Mouse (Mus musculus) gonadal fat pad, adult 2 months (tissue): ENCODE results near the gene Mta1. TPM values are rescaled to one million over a fixed set of nuclear protein-coding genes. Genes with fewer than 3 reads are reported as not detected.

Experiments used
- DNase-seq: peaks from one replicate; pipeline ENCODE4 v3.0.0-alpha.2; 2012; ENCODE audit warnings: low read depth
- polyA plus RNA-seq: library from polyadenylated mRNA; depleted of rRNA; stranded (reverse); fragments of >200 nt; gene quantifications from 2 replicates; pipeline ENCODE4 v1.2.3, GENCODE M21; 2012

Mta1 gene
- polyA plus RNA-seq, 1 experiment = 52.1 TPM

DNA sequence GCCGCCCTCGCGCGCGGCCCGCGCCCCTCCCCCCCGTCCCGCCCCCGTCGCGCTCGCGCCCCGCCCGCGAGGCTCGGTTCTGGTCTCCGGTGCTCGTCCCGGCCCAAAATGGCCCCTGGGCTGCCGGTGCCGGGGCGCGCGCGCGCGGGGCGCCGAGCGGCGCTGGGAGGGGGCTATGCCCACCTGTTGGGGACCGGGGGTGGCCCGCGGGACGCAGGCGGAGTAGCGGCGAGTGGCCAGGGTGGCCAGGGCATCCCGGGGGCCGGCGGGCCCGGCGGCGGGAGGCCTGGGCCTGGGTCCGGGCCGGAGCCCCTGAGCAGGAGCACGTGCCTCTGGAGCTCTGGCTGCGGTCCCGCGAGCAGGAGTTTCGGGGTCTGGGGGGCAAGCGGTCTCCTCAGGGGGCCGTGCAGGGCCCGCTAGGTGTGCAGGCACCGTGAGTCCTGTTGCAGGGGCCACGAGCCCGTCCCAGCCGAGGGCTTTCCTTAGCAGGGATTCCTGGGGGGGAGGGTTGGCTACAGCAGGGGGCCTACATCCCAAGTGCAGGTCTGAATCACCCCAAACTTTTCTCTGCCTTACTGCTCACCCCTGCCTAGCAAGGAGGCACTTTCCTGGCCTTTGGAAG is 563 bp downstream of the Mta1 start:
- DNase-seq = no peak

GRCm38 (mm10) chr12:113099470-113100237 is 1.6 kb downstream of the Mta1 start:
- no peak for DNase-seq

GRCm38 (mm10) chr12:113100448-113101076 is 2.5 kb downstream of the Mta1 start:
- DNase-seq = no peak

GRCm38 (mm10) chr12:113101251-113101960 is 3.3 kb downstream of the Mta1 start:
- DNase-seq = no peak

- DNase-seq = no peak
Observed at GRCm38 (mm10) chr12:113102461-113102860, 4.4 kb downstream of the Mta1 start.

DNA sequence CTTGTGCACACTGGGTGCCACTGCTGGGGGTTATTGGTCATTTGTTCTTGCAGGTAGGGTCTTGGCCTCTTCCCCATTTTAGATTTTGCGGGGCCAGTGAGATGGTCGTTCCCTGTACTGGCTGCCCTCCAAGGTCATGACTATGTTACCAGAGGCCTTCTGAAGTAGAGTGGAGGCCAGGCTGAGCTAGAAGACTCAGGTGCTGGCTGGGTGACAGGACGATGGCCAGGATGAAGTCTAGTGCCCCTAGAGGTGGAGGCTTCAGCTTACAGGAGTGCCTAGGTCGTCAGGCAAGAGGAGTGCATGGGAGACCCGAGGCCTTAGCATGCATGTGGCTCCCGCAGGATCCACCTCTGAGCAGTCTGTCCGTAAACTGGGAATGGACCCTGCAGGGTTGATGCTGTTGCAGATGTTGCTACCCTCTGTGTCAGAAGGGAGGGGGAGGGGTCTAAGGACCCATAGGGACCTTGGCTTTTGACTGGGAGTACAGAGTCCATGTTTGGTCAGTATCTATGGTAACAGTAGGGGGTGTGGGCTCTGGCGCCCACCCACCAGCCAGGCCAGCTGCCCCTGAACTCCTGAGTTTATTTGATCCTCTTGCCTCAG is 5.9 kb downstream of the Mta1 start:
- no peak for DNase-seq

DNA sequence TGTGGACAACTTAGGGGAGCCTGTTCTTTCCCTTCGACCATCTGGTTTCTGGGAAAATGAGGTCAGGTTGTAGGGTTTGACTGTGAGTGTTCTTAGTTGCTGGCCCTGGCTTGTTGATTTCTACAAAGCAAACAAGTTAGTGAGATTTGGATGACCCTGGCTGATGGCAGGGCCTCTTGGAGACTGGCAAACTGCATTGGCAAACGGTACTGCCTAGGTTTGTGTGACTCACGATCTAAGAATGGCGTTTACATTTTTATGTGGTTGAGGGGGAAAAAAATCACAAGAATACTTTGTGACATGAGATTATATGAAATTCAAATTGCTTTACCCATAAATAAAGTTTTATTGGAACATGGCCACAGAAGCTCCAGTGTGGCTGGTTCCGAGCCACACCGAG is 8.3 kb downstream of the Mta1 start:
- no peak for DNase-seq

GRCm38 (mm10) chr12:113107431-113108124 is 9.5 kb downstream of the Mta1 start:
- no peak for DNase-seq

DNA sequence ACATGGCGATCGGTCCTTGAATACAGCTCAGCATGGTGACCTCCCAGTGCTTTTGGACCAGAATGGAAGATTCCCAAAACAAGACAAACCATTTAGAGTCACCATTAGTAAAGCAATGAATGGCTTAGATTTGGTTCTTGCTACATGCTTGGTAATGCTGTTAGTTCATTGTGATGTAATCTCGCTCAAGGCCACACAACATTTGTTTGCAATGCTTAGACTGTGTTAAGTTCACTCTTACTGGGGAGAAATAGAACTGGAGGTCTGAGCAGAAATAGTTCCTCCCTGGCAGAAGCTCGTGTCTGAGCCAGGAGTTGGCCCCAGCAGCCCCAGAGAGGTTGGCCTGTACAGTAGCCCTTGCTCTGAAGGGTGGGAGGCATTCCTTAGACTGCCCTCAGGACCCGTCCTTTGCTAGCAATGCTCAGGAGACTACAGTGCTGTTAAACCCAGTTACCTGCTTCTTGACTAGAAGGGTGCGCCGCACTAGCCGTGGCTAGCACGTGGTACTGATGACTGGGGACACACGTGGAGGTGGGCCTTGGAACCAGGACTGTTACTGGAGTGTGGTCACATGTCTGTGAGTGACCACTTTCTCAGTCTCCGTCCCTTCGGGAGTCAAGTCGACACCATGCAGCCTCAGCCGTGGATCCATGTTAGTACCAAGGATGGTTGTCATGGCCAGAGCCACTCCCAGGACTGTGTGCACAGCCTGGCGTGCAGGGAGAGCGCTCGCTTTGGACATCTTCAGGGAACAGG is 10.6 kb downstream of the Mta1 start:
- DNase-seq = no peak

GRCm38 (mm10) chr12:113109801-113110200 is 11.7 kb downstream of the Mta1 start:
- no peak for DNase-seq

- DNase-seq = no peak
Observed at GRCm38 (mm10) chr12:113114141-113114540, 16.1 kb downstream of the Mta1 start.

GRCm38 (mm10) chr12:113114856-113115538 is 16.9 kb downstream of the Mta1 start:
- DNase-seq = no peak

DNA sequence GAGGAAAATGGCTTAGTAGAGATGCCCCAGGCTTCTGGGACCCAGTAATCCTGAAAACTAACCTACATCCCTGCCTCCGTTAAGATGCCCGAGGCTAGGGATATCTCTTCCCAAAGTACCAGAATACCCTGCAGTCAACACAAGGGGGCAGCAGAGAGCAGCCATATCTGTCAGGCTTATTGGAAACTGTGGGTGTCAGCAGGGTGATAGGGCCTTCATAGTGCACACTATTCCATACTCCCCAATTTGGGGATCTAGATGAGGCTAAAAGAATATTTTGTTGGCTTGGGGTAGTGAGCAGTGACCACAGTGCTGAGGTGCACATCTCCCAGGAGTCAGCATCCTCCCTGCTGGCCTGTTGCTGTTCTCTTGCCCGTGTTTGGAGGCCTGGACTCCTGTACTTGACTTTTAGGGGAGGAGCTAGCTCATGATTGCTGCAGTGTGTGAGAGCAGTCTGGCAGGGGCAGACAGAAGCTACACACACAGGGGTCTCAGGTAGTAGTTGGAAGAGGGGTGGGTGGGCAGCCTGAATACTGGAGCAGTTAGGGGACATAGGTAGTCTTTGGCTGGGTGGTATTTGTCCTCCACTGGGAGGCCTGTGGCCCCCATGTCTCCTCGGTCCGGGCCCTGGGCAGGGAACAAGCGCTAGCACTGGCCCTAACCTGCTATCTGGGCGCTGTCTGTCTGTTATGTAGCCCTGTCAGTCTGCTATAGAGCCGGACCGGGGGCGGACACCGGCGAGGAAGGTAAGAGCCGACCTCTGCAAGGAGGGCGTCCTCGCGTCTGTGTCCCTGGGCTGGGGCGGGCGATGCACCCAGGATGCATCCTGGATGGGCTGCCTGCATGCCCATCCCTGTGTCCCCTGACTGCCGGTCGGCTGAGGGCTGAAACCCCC is 21.7 kb downstream of the Mta1 start:
- DNase-seq = no peak

GRCm38 (mm10) chr12:113124726-113125125 is 26.6 kb downstream of the Mta1 start:
- DNase-seq = no peak

DNA sequence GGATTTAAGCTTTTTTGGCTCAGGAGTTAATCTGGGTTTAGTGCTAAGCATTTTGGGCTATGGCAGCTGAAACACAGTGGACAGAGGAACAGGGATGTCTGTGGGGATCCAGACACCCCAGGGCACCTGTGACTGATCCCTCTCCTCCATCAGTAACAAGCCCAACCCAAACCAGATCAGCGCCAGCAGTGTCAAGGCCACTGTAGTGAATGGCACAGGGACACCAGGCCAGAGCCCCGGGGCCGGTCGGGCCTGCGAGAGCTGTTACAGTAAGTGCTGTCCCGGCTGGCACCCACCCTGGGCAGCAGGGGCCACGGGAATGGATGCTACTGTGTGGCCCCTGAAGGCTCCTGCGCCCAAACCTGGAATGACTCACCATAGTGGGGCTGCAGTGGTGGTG is 32.7 kb downstream of the Mta1 start:
- DNase-seq = no peak

DNA sequence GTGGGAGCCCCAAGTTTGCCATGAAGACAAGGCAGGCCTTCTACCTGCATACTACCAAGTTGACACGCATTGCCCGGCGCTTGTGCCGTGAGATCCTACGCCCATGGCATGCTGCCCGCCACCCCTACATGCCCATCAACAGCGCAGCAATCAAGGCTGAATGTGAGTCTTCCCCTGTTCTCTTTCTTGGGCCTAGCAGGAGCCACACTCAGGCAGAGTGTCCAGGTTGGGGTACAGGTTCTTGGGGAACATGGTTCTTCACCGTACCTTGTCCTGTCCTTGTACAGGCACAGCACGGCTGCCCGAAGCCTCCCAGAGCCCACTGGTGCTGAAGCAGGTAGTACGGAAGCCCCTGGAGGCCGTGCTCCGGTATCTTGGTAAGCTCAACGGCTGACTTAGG is 33.5 kb downstream of the Mta1 start:
- DNase-seq = no peak

DNA sequence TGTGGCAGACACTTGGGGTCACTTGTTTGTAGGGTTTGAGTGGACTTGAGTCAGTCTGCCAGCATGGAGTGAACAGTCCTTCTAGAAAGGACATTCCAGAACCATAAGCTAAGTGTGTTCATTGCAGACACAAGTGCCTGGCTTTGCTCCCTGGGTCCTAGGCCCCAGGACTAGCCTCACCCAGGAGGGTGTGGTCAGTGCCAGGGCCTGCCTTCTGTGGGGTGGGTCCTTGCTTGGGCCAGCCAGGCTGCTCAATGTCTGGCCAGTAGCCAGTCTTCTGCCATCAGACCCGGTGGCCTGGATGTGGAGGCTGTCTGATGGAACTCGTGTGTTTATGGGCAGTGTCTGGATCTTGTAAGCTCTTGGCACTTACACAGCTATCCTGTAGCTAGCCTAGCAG is 34.5 kb downstream of the Mta1 start:
- DNase-seq = no peak

DNA sequence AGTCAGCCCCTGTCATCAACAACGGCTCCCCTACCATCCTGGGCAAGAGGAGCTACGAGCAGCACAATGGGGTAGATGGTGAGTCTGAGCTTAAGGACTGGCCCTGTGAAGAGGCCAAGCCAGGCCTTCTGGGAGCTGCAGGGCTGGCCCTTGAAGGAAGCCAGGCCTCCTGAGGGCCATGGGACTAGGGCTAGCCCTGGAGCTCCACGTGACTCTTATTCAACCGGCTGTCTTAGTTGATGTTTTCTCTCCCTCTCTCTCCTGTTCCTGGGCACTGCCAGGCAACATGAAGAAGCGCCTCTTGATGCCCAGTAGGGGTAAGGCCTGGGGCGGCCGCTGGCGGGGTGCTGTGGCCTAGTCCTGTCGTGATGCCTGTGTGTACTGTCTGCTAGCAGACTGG is 35.2 kb downstream of the Mta1 start:
- no peak for DNase-seq

DNA sequence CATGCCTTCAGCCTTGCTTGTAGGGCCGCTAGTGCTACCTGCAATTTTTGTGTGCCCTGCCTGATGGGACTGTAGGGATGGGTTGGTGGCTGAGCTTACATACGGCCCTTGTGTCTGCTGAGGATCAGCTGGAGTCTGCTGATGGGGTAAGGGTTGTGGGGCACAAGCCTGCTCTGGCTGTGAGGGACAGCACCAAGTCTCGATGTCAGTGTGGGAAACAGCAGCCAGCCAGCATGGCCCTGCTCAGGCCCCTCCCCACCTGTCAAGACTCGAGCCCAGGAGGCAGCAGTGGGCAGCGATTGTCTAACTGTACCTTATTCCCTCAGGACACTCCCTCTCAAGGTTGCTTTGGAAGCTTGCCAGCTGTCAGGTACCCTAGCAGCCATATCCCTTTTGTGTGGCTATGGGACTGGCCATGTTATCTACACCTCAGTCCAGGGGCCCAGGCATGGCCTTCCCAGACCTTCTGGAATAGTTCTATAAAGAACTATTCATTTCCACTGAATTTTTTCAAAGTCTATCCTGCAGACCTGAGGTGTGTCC is 35.9 kb downstream of the Mta1 start:
- DNase-seq = no peak
